Mouse (Mus musculus) heart, postnatal 0 days (tissue): Measurements from ENCODE around the gene Pdzrn3.

Experiments used
- CTCF ChIP-seq: IDR thresholded peaks from 2 replicates; pipeline ENCODE4 v1.5.1; 2016; ENCODE audit warnings: antibody characterized with exemption, control low read depth, low read depth
- EP300 ChIP-seq: IDR thresholded peaks from 2 replicates; pipeline ENCODE4 v1.6.1; 2016; ENCODE audit warnings: antibody characterized with exemption, low read depth

- TF ChIP-seq CTCF (no peak), EP300 (no peak)
Measured at GRCm38 (mm10) chr6:101376049-101376448, 1.6 kb downstream of the Pdzrn3 start.
